Mouse (Mus musculus) embryonic fibroblast, embryonic 13.5 days (primary cell): ENCODE results near the gene Gm7951.
"Not testable (repeated sequence)": the region's sequence is repeated elsewhere in the genome, so short reads cannot be mapped to it uniquely, and the experiment has no call there.

Source experiments
- CTCF ChIP-seq: IDR thresholded peaks from 2 replicates; pipeline ENCODE4 v1.5.1; 2011; ENCODE audit warnings: mild to moderate bottlenecking, control low read depth, low read length, moderate library complexity, borderline replicate concordance; ENCODE audit not compliant: insufficient read depth
- POLR2A ChIP-seq: IDR thresholded peaks from 2 replicates; pipeline ENCODE4 v1.6.1; 2011; ENCODE audit warnings: low read depth, mild to moderate bottlenecking, control low read depth, low read length, moderate library complexity

DNA sequence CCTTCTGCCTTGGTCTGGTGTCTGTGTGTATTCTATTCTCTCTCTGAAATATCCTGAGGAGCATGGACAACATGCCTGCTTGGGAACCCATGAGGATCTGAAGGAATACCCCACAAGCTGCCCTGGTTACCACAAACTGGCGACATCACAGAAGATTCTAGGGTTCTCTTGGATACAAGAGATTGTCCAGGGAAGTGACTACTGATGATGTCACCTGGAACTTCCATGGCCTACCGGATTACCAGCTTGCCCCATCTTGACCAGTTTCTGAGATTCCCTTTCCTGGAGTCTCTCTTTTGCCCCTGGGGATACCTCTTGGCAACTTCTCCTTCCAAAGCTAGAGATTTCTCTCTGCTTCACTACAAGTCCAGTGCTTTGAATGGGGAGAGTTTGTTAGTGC, at the start of gene Gm7951:
- TF ChIP-seq POLR2A, CTCF: not testable (repeated sequence)
